Mouse (Mus musculus) c-Kit-positive CD71-positive TER-119-negative erythroid progenitor cells, embryonic 14.5 days (primary cell): ENCODE measurements around the gene Rtel1.
A peak's percentile ranks its signal among the peaks of the same experiment; 100 is the strongest.

ENCODE experiments used
- DNase-seq: peaks from one replicate; pipeline ENCODE4 v3.0.0-alpha.2; 2013; ENCODE audit warnings: low read depth

Rtel1 gene

DNA sequence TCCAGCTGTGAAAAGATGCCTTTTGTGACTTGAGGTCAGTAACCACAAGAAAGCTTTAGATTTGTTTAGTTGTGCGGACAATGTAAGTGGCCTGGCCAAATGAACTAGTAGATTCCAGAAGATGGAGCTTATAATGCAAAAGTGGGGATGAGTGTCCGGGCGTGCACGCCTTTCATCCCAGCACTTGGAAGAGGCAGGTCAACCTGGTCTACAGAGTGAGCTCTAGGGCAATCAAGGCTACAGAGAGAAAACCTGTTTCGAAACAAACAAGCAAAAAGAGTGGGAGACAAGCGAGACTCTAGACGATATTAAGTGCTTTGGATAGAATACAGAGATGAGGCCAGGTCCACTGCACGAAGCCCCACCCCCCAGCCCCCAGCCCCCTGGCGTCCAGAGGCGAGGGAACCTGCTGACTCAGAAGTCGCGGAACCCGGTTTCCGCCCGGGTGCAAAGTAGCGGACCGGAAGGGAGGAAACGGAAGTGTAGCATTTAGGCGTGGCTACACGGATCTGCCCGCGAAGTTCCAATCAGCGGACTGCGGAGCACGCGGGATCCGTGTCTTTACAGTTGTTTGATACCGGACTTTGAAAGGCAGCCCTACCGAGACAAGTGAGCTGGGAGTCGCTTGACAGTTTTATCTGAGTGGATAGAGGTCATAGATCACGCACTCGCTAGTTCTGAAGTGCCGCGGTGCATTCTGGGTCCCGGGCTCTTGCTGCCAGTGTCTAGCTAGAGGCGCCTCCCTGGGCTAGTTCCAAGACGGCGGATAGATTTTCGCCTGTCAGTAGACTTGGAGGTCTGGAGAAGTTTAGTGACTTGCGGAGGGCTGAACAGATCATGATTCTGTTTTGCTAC, at the start of gene Rtel1:
Rtel1 (plus strand) TSS at position 492 of the 855 bp plus-strand sequence.
- DNase-seq, result peak; percentile 79

DNA sequence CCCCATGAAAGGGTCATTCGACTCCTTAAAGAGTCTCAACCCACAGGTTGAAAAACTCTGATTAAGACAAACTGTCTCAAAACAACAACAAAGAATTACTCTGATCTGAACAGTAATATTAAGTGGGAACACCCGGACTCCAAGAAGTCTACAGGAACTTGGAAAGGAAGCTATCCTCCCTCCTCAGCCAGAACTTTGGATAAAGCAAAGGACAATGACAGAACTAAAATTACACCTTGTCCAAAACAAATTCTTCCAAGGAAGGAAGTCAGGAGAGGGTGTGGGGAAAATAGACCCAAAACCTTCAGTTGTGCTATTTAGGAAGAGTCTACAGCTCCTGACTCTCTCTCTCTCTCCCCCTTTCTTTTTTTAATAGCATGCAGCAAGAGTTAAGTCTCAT, 47.4 kb upstream of the Rtel1 start:
- DNase-seq, result no peak

DNA sequence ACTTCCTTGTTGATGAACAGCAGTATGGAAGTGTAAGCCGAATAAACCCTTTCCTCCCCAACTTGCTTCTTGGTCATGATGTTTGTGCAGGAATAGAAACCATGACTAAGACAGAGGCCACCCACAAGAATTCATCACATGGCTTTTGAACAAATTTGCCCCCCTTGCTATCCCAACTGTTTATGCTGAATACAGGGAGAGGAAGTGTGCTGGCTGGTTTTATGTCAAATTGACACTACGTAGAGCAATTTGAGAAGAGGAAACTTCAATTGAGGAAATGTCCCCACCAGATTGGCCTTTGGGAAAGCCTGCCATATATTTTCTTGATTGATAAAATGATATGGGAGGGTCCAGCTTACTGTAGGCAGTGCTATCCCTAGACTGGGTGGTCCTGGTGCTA, 45.7 kb upstream of the Rtel1 start:
- no peak for DNase-seq

DNA sequence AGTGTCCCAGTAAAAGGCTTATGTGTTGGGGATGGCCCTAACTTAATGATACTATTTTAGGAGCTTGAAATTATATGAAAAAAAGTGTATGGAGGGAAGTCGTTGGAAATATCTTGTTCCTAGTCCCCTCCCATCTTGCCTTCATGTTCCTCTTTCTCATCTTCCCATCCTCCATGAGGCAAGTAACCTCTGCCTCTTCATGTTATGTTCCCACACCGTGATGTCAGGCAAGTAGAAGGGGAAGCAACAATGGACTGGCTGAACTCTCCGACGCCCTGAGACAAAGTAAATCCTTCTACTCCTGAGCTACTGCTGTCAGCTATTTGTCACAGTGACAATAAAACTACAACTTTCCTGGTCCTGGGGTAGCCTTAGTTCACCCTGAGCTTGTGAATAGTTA, 44.9 kb upstream of the Rtel1 start:
- no peak for DNase-seq

DNA sequence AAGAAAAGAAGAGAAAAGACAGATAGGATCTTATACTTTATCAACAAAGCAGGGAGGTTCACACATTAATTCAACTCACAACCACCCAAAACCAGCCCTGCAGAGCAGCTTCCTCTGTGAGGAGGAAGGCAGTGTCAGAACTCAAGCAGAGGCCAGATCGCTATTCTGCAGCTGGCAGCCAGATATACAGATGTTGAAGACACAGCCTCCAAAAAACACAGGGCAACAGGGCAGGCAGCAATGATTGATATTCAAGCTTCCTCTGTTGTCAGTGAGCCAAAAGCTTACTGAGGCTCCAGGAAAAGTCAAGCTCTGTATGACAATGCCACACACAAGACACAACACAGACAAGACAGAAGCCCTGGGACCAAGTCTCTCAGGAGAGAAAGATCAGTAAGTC, 42.8 kb upstream of the Rtel1 start:
- DNase-seq, result no peak

DNA sequence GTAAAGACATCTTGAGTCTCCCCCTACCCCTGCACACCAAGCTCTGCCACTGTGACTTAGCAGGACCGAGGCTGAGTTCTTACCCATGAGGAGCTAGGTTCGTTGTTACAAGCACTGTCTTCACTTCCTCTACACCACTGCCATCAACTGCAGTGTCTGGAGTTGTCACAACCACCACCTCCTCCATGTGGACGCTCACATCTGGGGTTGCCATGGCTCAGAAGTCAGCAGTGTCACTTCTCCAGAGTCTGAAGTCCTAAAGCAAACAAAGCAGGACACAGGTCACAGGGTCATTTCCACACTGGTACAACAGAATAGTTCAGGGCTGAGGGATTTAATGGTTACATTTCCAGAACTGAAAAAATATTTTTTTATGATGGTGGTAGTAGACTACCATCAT, 41.7 kb upstream of the Rtel1 start:
- no peak for DNase-seq

DNA sequence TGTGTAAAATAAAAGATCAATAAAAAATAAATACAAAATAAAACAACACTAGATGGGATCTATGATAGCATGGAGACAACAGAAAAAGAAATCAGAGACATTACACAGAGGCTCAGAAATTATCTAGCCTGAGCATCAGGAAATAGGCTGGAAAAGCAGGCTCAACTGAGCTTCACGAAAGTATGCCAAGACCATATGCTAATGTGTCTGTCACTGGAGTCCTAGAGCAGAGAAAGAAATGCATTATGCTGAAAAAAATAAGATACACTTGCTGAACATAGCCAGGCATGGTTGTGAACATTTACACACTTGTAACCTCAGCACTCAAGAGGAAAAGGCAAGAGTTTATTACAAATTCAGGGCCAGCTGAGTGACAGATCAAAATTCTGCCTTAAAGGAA, 39.6 kb upstream of the Rtel1 start:
- no peak for DNase-seq

DNA sequence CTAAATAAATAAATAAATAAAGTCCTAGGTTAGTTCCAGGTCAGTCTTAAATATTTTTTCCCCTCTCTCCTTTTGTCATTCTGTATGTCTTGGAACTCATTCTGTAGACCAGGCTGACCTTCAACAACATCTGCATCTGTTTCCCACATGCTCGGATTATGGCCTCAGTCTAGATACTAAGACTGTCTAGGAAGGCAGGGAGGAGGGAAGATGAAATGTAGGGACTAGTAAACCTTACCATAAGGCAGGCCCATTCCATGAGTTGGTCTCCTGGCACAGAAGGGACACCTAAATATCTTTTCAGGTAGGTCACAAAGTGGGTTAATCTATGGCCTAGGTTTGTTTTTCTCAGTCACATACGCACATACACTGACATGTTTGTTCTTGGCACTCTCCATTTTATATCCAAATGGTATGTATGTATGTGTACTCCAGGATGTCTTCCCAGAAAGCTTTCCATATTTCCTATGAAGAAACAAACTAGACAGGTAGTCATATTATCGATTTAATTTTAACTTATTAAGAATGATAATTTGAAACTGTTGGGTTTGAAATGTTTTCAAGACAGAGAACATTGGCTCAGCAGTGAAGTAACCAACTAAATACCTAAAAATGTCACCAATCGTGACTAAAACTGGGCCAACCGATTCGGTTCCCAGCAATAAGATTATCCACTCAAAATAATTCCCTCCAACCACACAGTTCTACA, 32.8 kb upstream of the Rtel1 start:
- DNase-seq, result no peak

DNA sequence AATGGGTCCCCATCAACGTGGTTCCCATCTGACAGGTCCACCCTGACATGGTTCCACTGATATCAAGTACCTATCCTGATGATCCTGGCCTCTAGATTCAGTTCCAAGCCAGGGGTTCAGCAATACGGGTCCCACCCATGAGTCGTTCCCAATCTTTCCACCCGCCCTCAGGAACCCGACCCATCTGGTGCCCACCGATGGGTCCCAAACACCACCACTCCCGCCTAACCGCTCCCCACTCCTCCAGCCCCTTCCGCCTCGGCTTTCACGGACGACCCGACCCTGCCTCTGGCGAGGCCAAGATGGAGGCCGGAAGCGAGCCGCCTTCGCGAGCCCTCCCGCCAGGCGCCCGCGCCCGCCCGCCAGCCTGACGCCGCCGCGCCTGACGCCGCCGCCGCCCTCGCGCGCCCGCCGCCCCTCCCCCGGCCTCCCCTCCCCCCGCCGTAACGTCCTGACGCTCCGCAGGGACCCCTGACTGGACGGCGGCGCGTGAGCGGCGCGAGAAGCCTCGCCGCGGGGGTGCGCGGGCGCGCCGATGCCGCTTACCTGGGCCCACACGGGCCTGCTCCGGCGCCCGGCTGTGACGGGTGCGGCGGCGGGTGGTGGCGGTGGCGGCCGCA, 32.1 kb upstream of the Rtel1 start:
- DNase-seq, result peak; percentile 55

DNA sequence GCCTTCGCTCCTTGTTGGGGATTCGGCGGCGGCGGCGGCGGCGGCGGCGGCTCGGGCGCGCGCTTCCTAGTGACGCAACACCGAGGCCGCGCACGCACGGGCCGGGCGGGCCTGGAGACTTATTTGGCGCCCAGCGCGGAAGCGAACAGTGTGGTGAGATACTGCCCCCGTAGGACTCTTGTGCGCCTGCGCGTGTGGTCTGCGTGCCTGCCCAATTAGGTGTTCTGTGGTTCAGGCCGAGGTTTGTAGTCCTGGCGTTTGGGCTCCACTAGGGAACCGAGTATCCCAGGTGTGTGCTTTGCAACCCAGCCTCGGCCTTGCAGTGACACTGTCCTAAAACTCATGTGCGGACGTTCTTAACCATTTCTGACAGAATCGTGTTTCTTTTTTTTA, 31.6 kb upstream of the Rtel1 start, which contains the start of gene Gmeb2:
Gmeb2 (minus strand) TSS at position 78 of the 393 bp plus-strand sequence.
- DNase-seq, result peak; percentile 96

DNA sequence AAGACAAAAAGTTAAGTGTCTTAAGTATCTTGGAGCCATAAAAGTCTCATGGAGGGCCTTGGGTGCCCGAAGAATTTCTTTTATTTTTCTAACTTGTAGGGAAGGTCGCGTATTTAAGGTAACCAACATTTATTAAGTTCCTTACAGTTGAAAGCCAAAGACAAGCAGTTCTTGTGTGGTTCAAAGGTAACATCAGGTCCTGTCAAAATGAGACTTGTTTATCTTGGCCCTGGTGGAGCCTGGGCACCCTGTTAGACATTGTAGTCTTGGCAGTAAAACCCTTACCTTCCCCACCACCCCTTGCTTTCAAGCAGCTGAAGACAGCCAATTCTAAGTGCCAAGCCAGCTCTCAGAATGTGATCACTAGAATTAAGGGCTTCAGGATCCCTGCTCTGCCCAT, 30.8 kb upstream of the Rtel1 start:
- no peak for DNase-seq

DNA sequence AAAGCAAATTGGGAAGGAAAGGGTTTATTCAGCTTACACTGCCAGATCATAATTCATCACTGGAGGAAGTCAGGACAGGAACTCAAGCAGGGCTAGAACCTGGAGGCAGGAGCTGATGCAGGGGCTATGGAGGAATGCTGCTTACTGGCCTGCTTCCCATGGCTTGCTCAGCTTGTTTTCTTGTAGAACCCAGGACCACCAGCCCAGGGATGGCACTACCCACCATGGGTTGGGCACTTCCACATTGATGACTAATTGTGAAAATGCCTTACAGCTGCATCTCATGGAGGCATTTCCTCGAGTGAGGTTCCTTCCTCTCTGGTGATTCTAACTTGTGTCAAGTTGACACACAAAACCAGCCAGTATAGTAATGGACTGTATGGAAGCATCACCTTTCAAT, 28.6 kb upstream of the Rtel1 start:
- no peak for DNase-seq

DNA sequence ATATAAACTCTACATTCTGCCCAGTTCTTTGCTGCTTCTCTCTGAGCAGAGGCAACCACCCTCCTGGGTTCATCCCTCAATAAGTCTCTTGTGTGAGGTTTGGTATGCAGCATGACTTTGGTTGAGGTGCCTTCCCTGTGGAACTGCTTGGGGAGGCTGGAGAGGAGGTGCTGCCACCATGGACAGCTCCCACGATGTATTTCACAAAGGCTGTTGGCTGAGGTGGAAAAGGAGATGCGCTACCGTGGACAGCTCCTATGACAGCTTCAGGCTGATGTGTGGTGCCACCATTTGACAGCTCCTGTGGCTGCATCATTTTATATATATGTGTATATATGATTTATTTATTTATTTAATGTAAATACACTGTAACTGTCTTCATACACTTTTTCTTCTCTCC, 17.5 kb upstream of the Rtel1 start:
- DNase-seq, result peak; percentile 65

DNA sequence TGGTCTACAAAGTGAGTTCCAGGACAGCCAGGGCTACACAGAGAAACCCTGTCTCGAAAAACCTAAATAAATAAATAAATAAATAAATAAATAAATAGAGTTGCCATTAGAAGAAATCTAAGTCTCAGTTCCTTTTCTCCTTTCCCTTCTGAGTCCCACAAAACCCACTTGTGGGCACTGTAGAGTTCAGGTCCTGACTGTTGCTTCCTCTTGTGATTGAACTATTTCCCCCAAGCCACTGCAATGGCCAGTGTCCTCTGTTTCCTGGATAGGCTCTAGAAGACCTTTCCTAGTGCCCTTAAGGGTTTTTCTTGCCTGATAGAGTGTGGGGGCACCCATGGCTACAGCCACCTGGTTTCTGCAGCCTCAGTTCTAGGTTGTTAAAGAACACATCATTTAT, 14.6 kb upstream of the Rtel1 start:
- DNase-seq, result no peak

DNA sequence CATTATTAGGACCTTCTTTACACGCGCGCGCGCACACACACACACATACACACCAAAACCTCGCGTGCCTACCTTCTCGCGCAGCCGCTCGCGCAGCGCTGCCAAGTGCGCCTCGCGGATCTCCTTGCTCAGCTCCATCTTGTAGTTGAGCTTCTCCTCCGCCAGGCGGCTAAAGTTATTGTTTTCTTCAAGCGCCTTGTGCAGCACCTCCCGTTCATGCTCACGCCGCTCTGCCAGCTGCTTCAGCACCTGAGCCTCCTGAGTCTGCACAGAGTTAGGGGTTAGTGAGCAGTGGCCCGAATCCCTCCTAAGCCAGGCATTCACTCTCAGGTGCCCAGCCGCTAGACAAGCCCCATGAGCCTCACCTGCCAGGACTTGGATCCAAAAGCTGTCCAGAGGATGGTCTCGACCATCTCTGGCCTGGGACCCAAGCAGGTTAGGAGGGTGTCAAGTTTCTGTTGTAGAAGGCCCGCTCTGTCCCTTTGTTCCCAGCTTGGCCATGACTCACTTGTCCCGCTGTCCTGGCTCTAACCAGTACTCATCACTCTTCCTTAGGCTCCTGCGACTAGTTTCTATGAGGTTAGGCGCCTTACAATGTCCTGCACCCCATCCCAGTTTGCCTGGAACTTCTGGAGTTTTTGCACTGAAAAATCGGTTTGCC, 12.3 kb upstream of the Rtel1 start:
- no peak for DNase-seq

DNA sequence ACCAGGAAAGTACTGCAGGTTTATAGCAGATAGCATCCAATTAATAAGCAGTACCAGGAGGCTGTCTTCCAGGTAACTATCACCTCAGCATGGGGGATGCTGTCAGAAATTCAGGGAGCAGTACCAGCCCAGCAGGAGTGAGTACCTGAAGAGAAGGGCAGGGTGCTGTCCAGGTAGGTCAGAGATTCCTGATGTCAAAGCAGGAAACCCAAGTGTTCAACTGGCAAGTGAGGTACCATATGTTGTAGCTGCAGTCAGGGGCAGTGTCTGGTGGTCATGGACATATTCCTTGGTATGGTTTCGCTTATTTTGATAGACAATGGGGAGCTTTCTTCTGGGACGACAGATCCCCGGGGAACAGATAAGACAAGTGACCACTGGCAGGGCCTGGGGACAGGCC, 7.1 kb upstream of the Rtel1 start:
- DNase-seq, result no peak

DNA sequence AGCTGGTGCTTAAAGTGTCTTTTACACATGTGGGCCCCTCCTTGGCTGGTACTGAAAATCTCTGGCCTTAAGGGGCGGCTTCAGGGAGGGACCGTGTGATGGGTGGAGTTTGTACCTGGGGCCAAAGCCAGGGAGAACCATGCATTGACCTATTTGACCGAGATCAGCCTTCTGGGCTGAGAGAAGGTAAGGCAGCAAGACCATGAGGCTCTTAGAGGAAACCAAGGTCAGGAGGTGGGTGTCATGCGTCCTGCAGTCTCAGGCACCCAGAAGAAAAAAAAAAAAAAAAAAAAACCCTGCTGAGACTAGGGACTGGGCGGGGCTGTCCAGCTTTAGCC, 6.6 kb upstream of the Rtel1 start:
- no peak for DNase-seq

DNA sequence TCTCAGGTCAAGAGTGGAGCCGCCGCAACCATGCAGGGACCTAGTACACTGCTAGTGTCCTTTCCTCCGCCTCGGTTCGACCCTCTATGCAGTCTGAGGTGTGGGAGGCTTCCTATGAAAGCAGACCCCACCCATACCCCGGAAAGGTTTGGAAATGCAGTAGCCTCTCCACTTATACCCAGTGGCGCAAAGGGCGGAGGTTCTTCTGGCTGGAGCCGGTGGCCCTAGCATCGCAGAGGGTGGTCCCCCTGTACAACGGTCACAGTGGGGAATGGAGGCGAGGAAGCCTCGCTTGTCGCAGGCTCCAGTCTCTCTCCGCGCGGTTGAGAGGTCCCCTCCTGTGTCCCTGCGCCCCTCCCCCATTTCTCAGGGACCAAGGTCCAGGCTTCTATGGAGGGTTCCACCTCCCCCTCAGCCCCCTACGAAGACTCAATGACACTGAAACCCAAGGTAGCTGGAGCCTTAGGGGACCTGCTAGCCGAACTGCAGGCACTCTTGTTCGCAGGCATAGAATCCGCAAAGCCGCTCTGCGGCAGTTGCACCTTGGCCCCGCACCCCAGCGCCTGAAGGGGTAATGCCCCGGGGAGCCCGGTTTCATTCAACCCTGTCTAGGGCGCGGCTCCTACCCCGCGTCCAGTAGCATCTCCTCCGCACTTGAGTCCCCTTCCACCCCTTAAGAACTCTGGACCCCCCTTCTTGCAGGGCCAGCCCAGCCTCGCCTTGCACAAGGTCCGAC, 6.0 kb upstream of the Rtel1 start:
- DNase-seq, result no peak

DNA sequence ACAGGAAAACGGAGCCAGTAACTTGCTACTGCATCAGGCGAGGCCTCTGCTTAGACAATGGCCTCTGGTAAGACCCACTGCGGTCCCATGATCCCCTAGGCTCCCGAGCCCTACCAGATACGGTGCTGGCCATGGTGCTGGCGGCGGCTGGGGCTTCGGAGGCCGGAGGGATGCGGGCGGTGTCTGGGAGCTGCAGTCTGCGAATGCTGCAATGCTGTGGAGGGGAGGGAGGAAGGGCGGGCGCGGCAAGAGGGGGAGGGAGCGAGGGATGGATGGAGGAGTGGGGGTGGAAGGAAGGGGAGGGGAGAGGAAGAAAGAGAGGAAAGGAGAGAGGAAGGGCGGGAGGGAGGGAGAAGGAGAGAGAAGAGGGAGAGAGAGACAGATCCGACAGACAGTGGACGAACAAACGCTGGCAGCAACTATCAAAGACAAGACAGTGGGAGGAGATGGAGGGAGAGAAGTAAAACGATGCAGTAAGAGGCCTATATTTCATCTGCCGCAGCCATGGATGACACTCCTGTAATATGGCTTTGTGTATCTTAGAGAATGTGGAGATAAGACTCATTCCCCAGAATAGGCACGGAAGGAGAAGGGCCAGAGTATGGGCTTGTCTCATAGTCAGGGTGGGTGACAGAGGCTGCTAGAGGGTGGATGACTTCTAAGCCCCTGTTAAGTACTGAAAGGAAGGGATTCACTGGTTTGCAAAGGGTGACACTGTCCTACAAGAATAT, 5.3 kb upstream of the Rtel1 start, which contains the start of gene Stmn3:
Stmn3 (minus strand) TSS at position 421 of the 731 bp plus-strand sequence.
- DNase-seq, result no peak

DNA sequence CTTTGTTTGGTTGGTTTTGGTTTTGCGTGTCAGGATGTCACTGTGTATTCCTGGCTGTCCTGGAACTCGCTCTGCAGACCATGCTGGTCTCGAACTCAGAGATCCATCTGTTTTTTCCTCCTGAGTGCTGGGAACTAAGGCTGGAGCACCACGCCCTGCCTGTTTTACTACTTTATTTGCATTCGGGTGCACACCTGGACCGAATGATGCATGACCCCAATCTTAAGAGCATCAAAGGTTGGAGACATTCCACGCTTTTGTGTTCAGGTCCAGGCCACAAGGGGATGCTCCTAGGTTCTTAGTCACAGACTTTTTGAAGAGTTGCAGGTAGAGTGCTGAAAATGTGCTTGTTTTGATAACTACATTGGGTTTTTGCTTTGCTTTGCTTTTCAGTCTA, 562 bp downstream of the Rtel1 start:
- DNase-seq, result no peak

DNA sequence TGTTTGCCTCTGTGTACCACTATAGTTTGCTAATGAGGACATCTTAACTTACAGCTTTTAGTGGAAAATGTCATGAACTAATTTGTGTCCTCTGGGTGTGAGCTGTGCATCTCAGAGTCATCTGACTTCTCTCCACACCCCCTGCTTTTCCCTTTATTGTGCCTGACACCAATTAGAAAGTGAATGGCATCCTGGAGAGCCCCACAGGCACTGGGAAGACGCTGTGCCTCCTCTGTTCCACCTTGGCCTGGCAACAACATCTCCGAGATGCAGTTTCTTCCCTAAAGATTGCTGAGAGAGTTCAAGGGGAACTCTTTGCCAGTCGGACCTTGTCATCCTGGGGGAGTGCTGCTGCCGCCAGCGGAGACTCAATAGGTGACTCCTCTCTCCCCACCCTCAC, 2.6 kb downstream of the Rtel1 start:
- DNase-seq, result no peak
